Mouse (Mus musculus) right cerebral cortex, adult 2 months (tissue): ENCODE results near the gene Atl1.

ENCODE experiments used
- DNase-seq, 2 experiments: peaks; one replicate each; pipeline ENCODE4 v3.0.0; 2021 to 2022; ENCODE audit warnings: low spot score in 2 of 2

The Atl1 gene

DNA sequence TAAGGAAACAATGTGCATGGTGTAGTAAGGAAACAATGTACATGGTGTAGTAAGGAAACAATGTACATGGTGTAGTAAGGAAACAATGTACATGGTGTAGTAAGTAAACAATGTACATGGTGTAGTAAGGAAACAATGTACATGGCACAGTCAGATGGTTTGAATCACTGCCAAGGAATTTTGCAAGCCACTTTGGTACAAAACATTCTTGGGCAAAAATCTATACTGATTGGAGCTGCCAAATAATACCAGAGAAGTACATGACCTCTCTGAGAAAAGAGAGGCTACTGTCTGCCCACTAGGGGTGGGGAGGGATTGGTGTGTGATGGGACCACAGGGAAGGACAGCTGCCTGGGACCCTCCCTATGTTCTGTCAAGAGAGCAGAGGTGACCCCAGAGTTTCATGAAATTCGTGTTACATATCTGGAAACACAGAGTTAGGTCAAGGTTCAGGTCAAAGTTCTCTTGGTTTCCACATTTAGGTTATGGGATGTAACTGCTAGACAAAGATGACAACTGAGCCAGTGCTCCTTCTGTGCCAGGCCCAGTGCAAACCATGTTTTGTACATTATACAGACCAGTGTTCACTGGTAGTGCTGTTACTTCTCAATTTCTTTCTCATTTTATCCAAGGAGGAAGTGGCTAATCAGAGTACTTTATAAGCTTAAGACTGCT, 49.4 kb downstream of the Atl1 start:
- no peak for DNase-seq

DNA sequence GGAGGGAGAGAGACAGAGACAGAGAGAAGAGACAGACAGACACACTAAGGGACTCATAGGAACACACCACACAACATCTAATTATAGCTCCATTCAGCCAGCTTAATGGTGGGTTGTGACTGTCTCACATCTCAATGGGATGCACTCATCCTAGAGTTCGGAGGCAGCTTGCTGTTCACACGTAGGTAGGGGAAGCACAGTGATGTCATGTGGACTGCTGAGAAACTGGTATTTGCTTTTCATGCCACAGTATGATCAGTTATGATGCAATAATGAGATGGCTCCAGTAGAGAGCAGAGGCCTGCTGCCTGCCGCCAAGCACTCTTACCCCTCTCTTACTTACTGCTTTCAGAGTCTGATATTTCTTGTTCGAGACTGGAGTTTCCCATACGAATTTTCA, 53.4 kb downstream of the Atl1 start:
- DNase-seq, result no peak

DNA sequence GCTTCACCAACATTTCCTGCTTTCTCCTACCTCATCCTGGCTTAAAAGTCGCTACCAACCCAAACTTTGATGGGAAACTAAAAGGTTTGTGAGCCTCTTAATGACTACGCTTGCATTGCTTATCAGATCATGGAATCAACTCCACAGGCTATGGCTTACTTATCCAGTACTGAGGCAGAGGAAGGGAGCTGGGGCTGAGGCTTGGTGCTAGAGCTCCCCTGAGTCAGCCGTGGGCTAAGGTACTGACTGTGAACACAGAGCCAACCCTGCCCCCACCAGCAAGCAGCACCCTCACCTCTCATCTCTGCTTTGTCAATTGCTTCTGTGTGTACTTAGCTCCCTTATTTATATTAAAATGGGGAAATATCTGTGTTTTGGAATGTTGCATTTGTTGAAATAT, 55.1 kb downstream of the Atl1 start:
- no peak for DNase-seq

DNA sequence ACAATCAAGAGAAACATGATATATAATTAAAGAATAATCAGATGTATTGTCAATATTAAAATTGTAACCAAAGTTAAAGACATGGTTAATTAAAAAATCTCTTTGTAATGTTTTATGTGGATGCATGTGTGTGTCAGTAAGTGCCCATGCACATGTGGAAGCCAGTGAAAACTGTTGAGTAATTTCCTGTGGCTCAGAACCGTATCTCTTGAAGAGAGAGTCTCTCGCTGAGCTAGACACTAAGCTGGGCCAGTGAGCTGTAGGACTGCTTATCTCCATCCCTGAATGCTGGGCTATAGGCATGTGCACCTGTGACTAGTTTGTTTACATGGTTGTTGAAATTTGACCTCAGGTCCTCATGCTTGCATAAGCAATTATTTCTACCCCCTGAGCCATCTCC, 65.0 kb downstream of the Atl1 start:
- DNase-seq, result no peak

DNA sequence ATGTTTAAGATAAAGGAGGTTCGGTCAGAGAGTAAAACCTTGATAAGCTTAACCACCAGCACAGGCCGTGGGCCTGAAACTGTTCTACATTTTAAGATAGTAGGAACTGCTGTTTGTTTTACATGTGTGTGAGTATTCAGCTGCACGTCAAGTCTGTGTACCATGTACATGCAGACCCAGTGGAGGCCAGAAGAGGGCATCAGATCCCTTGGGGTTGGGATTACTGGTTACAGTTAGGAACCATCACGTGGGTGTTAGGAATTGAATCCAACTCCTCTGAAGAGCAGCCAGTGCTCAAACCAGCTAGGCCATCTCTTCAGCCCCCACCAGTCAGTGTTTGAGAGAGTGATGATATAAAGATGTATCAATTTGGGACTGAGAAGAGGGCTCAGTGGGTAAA, 70.1 kb downstream of the Atl1 start:
- DNase-seq, result peak; percentile 68 to 71

DNA sequence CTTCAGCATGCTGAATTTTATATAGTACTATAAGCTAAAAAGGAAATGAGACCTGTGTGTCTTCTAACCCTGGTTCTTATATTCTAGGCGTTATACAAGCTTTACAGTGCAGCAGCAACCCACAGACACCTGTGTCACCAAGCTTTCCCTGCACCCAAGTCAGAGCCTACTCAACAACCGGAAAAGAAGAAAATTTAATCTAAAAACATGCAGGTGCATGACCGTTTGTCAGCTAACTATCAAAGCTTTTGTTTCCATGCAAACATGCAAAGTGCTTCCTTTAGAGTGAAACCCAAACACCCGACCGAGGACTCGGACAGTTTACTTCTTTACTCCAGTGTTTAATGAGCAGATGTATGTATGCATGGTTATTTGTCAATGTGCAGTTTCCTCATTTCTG, 70.7 kb downstream of the Atl1 start:
- no peak for DNase-seq

DNA sequence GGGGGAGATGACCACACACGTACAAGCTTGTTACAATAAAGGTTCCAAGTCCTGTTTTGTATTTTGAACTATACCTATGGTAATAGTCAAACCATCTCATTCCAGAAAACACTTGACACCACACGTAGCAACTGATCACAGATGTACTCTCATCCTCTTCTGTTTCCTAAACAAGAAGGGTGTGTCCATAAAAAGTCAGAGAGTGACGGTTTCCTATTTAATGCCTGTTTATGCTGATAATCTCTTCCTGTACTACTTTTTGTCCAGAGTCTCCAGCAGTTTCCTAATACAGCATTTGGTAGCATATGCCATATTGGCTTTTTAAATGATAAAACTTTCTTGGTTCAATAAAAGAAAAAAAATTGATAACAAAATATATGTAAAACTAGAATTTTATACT, 73.2 kb downstream of the Atl1 start:
- no peak for DNase-seq

- no peak for DNase-seq
These were observed 73.7 kb downstream of the Atl1 start for GRCm38 (mm10) chr12:69966071-69966470.

DNA sequence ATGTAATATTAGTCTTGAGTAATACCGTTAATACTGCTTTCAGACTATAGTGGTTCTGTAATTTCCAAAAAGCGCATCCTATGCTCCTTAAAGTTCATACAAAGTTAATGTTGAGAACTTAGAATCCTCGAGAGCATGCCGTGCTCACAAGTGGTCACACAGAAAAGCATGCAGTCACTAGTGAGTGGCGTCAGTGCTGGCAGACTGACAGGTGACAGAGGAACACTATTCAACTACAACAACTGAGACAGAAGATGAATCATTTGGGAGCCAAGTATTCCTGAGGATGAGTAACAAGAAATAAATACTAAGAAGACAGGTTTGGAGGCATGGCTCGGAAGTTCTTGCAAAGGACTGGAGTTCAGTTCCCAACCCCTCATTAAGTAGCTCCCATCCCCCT, 74.7 kb downstream of the Atl1 start:
- no peak for DNase-seq

GRCm38 (mm10) chr12:69968154-69968553, 75.7 kb downstream of the Atl1 start:
- no peak for DNase-seq

DNA sequence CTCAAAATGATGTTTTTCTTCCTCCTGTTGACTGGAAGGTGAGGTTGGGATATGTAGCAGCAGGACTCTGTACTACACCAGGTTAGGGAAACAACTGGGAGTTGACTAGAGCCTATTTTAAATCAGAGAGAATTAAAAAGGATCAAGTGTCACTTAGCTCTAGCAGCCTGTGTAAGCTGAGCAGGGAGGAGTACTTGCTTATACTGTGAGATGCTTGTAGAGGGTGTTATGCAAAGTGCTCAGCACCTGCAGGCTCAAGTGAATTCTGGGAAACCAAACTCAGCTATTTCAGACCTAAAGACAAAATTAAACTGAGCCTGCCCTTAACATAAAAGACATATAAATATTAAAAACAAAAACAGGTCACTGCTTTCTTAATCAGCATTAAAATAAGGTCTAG, 81.3 kb downstream of the Atl1 start:
- no peak for DNase-seq

GRCm38 (mm10) chr12:69976688-69977087, 84.3 kb downstream of the Atl1 start:
- DNase-seq, result no peak

- DNase-seq, result no peak
These were observed 85.1 kb downstream of the Atl1 start for GRCm38 (mm10) chr12:69977376-69977998.

- no peak for DNase-seq
These were observed 90.5 kb downstream of the Atl1 start for GRCm38 (mm10) chr12:69982874-69983273.

GRCm38 (mm10) chr12:69985546-69985945, 93.1 kb downstream of the Atl1 start:
- DNase-seq, result no peak

DNA sequence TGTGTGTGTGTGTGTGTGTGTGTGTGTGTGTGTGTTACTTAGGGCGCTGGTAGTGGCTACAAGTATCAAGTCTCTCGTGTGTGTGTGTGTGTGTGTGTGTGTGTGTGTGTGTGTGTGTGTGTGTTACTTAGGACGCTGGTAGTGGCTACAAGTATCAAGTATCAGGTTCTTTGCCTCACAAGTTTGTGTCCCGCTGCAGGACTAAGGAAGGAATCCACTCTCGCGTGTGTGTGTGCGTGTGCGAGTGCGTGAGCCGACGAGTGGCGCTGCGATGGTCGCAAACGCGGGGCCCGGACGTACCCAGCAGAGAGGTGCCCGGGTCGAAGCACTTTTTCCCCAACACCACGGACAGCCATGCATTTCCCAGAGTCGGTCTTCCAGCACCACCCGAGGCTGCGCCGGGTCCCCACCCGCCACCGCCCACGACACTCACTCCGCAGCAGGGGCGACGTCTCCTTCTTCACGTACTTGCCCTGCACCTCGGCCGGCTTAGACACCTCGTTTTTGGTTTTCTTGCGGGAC, 93.9 kb downstream of the Atl1 start:
- DNase-seq, result peak in 1 of 2 experiments; percentile 40

DNA sequence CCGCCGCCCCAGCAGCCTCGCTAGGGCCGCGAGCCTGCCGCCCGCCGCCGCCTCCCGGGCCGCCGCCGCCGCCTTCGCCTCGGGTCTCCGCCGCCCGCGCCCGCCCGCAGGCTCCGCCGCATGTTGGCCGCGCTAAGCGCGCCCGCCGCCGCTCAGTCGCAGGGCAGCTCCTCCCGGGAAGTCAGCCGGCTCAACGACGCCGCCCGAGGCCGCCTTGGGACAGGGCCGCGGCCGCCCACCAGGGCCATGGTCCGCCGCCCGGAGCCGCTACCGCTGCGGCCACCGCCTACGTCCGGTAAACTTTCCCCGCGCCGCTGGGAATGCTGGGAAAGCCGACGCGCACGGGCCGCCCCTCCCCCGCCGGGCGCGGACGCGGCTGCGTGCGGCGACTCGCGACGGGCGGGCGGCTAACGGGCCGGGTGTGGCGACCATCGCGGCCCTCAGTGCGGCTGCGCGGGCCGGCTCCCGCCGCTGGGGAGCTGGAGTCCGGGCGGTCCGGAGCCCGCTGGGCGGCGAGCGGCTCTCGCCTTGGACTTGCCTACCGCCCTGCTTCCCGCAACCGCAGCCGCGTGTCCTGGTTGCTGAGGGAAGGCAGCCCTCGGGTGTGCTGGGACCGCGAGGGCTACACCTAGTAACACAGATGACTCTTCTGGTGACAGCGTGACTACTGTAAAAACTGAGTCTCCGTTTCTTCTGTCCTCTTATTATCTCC, 94.5 kb downstream of the Atl1 start, which contains the start of gene Sav1:
Sav1 (minus strand) TSS at position 217 of the 712 bp plus-strand sequence.
- peak; percentile 76 to 85 for DNase-seq

- DNase-seq, result no peak
These were observed 103.0 kb downstream of the Atl1 start for GRCm38 (mm10) chr12:69995382-69995781.

- no peak for DNase-seq
These were observed 106.0 kb downstream of the Atl1 start for GRCm38 (mm10) chr12:69998186-69998983.

DNA sequence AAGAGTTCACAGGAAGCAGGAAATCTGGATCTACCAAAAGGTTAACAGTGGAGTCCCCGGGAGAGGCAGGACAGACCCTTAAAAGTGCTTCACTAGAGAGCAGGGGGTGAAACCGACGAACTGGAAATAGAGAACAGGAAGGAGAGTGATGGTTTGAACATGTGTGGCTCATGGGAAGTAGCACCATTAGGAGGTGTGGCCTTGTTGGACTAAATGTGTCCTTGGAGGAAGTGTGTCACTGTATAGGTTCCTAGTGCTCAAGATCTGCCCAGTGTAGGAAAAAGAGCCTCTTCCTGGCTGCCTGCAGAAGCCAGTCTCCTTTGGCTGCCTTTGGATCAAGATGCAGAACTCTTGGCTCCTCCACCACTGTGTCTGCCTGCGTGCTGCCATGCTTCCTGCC, 112.7 kb downstream of the Atl1 start:
- no peak for DNase-seq

GRCm38 (mm10) chr12:70010356-70010755, 117.9 kb downstream of the Atl1 start:
- no peak for DNase-seq

DNA sequence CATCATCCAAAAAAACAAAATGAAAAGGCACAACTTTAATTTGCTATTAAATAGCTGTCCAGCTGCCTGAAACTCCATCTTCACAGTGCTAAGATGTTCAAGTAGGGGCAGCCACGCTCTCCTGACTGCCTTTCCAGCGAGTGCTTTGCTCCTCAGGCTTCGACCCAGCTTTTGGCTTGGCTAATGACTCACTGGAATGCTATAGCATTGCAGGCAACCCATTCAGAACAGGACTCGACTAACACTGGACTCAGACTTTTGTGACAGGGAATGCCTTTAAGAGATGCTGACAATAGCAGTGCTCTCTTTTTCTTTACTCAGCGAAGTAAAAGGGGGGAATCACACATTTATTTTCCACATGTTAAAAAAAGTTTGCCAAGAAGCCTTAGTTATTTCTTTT, 119.3 kb downstream of the Atl1 start:
- no peak for DNase-seq
